Mouse (Mus musculus): ENCODE data around the gene Hexim2. TPM values are rescaled to one million over a fixed set of nuclear protein-coding genes. Genes with fewer than 3 reads are reported as not detected.

Hexim2 gene
- total RNA-seq (2014; rRNA removed): 28.9 and 40.4 TPM in 2 replicates
- 30.2 and 30.7 TPM in 2 replicates for polyA plus RNA-seq (2015; fragmentation: Nextera tagmentation; extraction: Ambion mirVana)

DNA sequence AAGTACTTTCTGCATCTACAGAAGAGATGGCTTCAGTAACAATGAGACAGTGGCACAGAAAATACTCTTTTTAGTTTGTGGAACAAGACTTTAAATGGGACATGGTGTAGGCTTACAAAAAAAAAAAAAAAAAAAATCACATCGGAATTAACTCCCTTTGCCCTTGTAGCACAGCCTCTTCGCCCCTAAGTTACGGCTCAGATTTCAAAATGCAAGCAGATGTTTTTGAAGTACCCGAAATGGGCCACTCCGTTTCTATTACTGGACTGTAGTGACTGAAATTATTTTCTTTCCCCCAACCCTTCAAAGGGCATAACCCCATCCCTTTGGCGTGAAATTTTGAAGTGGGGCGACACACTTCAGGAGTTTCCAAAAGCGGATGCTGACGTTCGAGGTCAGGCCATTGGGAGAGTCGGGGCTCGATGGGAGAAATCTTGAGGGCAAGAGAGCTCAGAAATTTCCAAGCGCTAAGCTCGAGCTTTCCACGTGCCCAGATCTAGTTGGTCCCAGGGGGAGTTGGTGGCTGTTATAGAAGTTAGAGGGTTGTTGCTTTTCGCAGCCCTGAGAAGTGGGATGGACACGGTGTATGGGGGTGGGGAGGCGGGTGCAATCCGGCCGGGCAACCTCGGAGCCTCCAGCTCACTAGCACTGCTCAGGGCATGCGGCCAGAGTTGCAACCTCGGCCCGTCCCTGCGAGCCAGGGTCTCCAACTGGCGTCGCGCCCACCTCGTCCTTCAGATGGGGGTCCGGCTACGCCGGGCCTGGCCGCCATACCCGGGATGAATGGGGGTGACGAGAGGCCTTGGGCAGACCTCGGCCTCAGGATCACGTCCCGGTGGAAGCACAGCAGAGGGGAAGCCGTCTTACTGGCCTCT, at the start of gene Hexim2:
TSS of gene Hexim2 (plus strand) at position 729 of the 875 bp plus-strand sequence.
- H3K9ac ChIP-seq (replicated peaks; ENCODE audit: low read length): peak within 1 kb of the TSS; percentile 99
- no peaks in the 10 kb centered on the region for H3K27me3 ChIP-seq (ENCODE audit: insufficient read depth, low read length)
- DNase-seq (ENCODE audit: low spot score) (peak; percentile 86), ATAC-seq (peak; percentile 60)
- H3K4me2 ChIP-seq (ENCODE audit: low read depth, low read length): peak within 1 kb of the TSS; percentile 82
- whole genome bisulfite sequencing: 1% methylated on average over 39 of the region's 39 CpGs
- no peaks in the 10 kb centered on the region for H3K9me3 ChIP-seq (ENCODE audit: low read length)
- H3K36me3 ChIP-seq (ENCODE audit: insufficient read depth, low read length): no peaks in the 10 kb centered on the region
- H3K4me1 ChIP-seq (ENCODE audit: insufficient read depth, low read length): peaks cover 17% of the 10 kb centered on the region
- no peak for TF ChIP-seq CTCF (IDR thresholded peaks at IDR 0.05; ENCODE audit: low read depth)
- H3K4me3 ChIP-seq (ENCODE audit: low read length): peak within 1 kb of the TSS; percentile 80
- H3K27ac ChIP-seq: peak within 1 kb of the TSS; percentile 98

DNA sequence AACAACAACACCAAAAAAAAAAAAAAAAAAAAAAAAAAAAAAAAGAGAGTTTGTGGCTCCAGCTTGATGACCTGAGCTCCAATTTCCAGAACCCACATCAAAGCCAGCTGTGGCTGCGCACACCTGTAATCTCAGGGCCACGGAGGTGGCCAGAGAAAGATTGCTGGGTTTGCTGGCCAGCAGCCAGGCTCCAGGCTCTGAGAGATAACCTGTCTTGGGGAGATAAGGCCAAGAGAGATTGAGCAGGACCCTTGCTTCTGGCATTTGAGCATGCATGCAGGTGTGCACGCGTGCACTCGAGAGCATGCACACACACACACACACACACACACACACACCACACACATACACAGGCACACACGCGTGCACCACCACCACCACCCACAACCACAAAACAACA, 38.9 kb upstream of the Hexim2 start:
- no peak for TF ChIP-seq CTCF (IDR thresholded peaks at IDR 0.05; ENCODE audit: low read depth)
- no peaks in the 10 kb centered on the region for H3K4me1 ChIP-seq (ENCODE audit: insufficient read depth, low read length)
- H3K4me2 ChIP-seq (ENCODE audit: low read depth, low read length): no peak overlapping the region
- H3K36me3 ChIP-seq (ENCODE audit: insufficient read depth, low read length): no peaks in the 10 kb centered on the region
- no peaks in the 10 kb centered on the region for H3K27me3 ChIP-seq (ENCODE audit: insufficient read depth, low read length)
- H3K9me3 ChIP-seq (ENCODE audit: low read length): no peaks in the 10 kb centered on the region
- DNase-seq (ENCODE audit: low spot score) (no peak), ATAC-seq (no peak)
- no peak overlapping the region for H3K27ac ChIP-seq
- H3K4me3 ChIP-seq (ENCODE audit: low read length): no peak overlapping the region
- 94% methylated on average over 7 of the region's 7 CpGs for WGBS
- H3K9ac ChIP-seq (replicated peaks; ENCODE audit: low read length): no peak overlapping the region

DNA sequence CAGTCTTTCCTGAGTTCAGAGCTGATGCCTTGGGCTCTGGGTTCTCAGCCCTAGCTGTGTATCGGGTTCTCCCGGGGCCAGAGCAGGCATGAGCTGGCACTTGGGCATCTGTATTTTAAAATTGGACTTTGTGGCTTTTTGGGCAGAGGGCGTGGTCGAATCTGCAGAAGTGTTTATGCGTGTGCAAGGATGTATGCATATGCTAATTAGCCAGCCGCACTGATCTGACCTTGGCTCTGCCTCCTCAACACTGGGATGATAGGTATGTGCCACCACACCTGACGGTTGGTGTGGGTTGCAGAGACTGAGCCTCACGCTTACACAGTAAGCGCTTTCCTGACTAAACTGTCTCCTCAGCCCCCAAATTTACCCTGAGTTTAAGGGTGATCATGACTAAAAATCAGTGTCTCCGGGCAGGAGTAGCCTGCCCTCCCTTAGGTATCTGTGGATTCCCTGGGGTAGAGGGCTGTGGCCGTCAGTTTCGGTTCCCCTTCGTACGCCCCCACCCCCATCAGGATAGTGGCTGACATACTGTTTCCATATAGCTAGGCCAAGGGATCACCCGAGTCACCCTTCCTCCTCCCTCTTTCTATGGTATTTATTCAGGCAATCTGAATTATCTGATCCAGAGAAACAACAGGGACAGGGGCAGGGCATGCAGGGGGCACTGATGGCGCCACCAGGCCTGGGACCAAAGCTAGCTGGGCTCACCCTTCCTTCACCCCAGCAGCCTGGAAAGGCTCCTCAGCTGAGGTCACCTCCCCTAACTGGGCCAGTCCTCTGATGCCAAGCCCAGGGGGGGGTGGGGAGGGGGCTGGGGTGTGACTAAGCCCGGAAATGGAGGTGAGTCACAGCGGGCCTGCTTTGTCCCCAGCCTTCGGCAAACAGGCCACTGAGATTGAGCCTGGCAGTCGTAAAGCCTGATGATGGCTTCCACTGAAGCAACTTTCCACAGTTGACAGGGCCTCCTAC, 38.1 kb upstream of the Hexim2 start:
- Histone ChIP-seq H3K4me1 (ENCODE audit: insufficient read depth, low read length) (no peaks in the 10 kb centered on the region), H3K4me2 (ENCODE audit: low read depth, low read length) (no peak overlapping the region), H3K27ac (no peak overlapping the region), H3K36me3 (ENCODE audit: insufficient read depth, low read length) (no peaks in the 10 kb centered on the region), H3K9ac (replicated peaks; ENCODE audit: low read length) (no peak overlapping the region), H3K27me3 (ENCODE audit: insufficient read depth, low read length) (no peaks in the 10 kb centered on the region), H3K9me3 (ENCODE audit: low read length) (no peaks in the 10 kb centered on the region), H3K4me3 (ENCODE audit: low read length) (no peak overlapping the region)
- WGBS: 78% methylated on average over 20 of the region's 20 CpGs
- DNase-seq (ENCODE audit: low spot score) (no peak), ATAC-seq (no peak)
- no peak for TF ChIP-seq CTCF (IDR thresholded peaks at IDR 0.05; ENCODE audit: low read depth)

DNA sequence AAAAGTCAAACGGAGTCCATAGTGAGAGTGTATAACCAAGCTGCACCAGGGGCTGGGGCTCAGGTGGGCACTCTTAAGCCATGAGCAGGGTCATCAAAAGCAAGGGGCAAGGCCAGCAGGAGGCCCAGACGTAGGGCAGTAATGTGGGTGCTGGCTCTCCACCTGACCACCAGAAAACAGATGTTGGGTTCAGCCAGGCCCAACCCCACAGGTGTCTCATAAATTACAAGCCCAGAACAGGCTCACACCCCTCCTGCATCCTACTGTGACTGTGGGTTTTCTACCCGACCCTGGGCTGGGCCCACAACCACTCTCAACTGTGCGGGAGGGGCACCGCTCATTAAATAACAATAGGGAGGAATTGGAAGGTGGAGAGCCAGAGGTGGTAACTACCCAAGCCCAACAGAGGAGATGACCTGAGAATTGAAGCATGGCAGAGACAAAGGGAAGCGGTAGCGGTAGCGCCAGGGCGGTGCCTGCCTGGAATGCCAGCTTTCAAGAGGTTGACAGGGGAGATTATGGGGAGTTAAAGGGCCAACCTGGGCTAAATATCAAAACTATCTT, 37.0 kb upstream of the Hexim2 start:
- Histone ChIP-seq H3K9ac (replicated peaks; ENCODE audit: low read length) (no peak overlapping the region), H3K4me3 (ENCODE audit: low read length) (no peak overlapping the region), H3K27me3 (ENCODE audit: insufficient read depth, low read length) (no peaks in the 10 kb centered on the region), H3K4me2 (ENCODE audit: low read depth, low read length) (no peak overlapping the region), H3K27ac (no peak overlapping the region), H3K4me1 (ENCODE audit: insufficient read depth, low read length) (no peaks in the 10 kb centered on the region), H3K9me3 (ENCODE audit: low read length) (no peaks in the 10 kb centered on the region), H3K36me3 (ENCODE audit: insufficient read depth, low read length) (no peaks in the 10 kb centered on the region)
- 59% methylated on average over 9 of the region's 9 CpGs for WGBS
- DNase-seq (ENCODE audit: low spot score) (no peak), ATAC-seq (no peak)
- no peak for TF ChIP-seq CTCF (IDR thresholded peaks at IDR 0.05; ENCODE audit: low read depth)

DNA sequence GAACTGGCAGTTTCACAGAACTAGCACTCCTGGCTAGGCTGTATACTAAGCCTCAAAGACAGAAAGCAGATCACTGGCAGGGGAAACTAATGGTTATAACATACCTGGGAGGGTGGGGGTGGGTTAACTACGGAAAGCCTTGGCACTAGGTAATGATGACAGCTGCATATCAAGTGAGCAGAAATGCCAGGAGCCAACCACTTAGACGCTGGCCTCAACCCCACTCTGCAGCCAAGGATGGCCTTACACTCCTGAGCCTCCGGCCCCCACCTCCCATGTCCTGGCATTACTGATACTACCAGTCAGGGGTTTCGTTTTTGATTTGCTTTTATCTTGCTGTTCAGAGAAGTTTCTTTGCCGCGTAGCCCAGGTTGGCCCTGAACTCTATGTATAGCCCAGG, 36.4 kb upstream of the Hexim2 start:
- 94% methylated on average over 6 of the region's 6 CpGs for WGBS
- H3K9ac ChIP-seq (replicated peaks; ENCODE audit: low read length): no peak overlapping the region
- H3K27me3 ChIP-seq (ENCODE audit: insufficient read depth, low read length): 0 out of 2 replicates have a peak, but pooled peaks cover 3% of the 10 kb centered on the region
- ATAC-seq: no peak
- no peaks in the 10 kb centered on the region for H3K9me3 ChIP-seq (ENCODE audit: low read length)
- no peak overlapping the region for H3K4me3 ChIP-seq (ENCODE audit: low read length)
- H3K27ac ChIP-seq: no peak overlapping the region
- H3K4me1 ChIP-seq (ENCODE audit: insufficient read depth, low read length): no peaks in the 10 kb centered on the region
- no peak overlapping the region for H3K4me2 ChIP-seq (ENCODE audit: low read depth, low read length)
- no peak for TF ChIP-seq CTCF (IDR thresholded peaks at IDR 0.05; ENCODE audit: low read depth)
- no peaks in the 10 kb centered on the region for H3K36me3 ChIP-seq (ENCODE audit: insufficient read depth, low read length)
- no peak for DNase-seq (ENCODE audit: low spot score)

Data from hindbrain, postnatal 0 days (tissue).